Mouse (Mus musculus): ENCODE data around the gene Kbtbd13.

- TF ChIP-seq POLR2A (IDR thresholded peaks at IDR 0.05; ENCODE audit: borderline replicate concordance, low read depth, low read length): no peak
- no peak for TF ChIP-seq CTCF (IDR thresholded peaks at IDR 0.05; ENCODE audit: low read depth, low read length)
These were observed 51.0 kb downstream of the Kbtbd13 start for GRCm38 (mm10) chr9:65340414-65340813.

Measured in bone marrow macrophage, adult 2 months (primary cell).